Mouse (Mus musculus) forebrain, embryonic 12.5 days (tissue): ENCODE data around the gene Rpa1. TPM values are rescaled to one million over a fixed set of nuclear protein-coding genes. Genes with fewer than 3 reads are reported as not detected.
"Not testable (repeated sequence)": the region's sequence is repeated elsewhere in the genome, so short reads cannot be mapped to it uniquely, and the experiment has no call there.

Source experiments
- ATAC-seq: fragments of 200-750 bp; cut with Nextera tagmentation; 2 replicates; pipeline ENCODE4 v1.8.0; 2017; ENCODE audit warnings: moderate TSS enrichment; ENCODE audit not compliant: low FRiP score
- H3K27ac ChIP-seq: fragments of 300-500 bp; sonication (generic); 2 replicates; pipeline ENCODE4 v1.5.1; 2016; ENCODE audit warnings: mild to moderate bottlenecking
- H3K27me3 ChIP-seq: fragments of 300-500 bp; sonication (generic); 2 replicates; pipeline ENCODE4 v1.6.1; 2016; ENCODE audit warnings: mild to moderate bottlenecking
- H3K36me3 ChIP-seq: fragments of 300-500 bp; sonication (generic); replicated peaks from 2 replicates; pipeline ENCODE4 v1.6.1; 2016; ENCODE audit warnings: mild to moderate bottlenecking
- H3K4me1 ChIP-seq: fragments of 300-500 bp; sonication (generic); 2 replicates; pipeline ENCODE4 v1.6.1; 2016
- H3K4me2 ChIP-seq: fragments of 300-500 bp; sonication (generic); 2 replicates; pipeline ENCODE4 v1.6.1; 2016; ENCODE audit warnings: mild to moderate bottlenecking, moderate library complexity
- H3K4me3 ChIP-seq: fragments of 300-500 bp; sonication (generic); replicated peaks from 2 replicates; pipeline ENCODE4 v1.5.1; 2016; ENCODE audit warnings: mild to moderate bottlenecking
- H3K9ac ChIP-seq: fragments of 300-500 bp; sonication (generic); 2 replicates; pipeline ENCODE4 v1.6.1; 2016; ENCODE audit warnings: mild to moderate bottlenecking
- H3K9me3 ChIP-seq: fragments of 300-500 bp; sonication (generic); 2 replicates; pipeline ENCODE4 v1.6.1; 2016
- WGBS: fragments of 180-500 bp; shearing (Covaris S2); methylation state at CpG from one replicate; pipeline ENCODE4 v1.1.7; 2016; 5-methylcytosine and 5-hydroxymethylcytosine counted together
- polyA plus RNA-seq: library from polyadenylated mRNA; unstranded; fragments of >200 nt; fragmentation: Nextera tagmentation; extraction: Ambion mirVana; gene quantifications from 2 replicates; pipeline ENCODE4 v1.2.1, GENCODE M21; 2016

Gene Rpa1
- polyA plus RNA-seq, 1 experiment from 2014 or later: 140 TPM

- Histone ChIP-seq H3K9ac (no peak overlapping the region), H3K4me3 (no peak overlapping the region), H3K9me3 (no peaks in the 10 kb centered on the region), H3K4me1 (peaks cover 40% of the 10 kb centered on the region), H3K27ac (peak overlapping the region; percentile 4; the same call in 1 of the 2 replicates), H3K4me2 (no peak overlapping the region), H3K27me3 (peaks cover 34% of the 10 kb centered on the region), H3K36me3 (no peaks in the 10 kb centered on the region)
- no peak for ATAC-seq
- WGBS: 79% methylated on average over 7 of the region's 7 CpGs
These were observed 55.8 kb downstream of the Rpa1 start for GRCm38 (mm10) chr11:75292281-75292680.

DNA sequence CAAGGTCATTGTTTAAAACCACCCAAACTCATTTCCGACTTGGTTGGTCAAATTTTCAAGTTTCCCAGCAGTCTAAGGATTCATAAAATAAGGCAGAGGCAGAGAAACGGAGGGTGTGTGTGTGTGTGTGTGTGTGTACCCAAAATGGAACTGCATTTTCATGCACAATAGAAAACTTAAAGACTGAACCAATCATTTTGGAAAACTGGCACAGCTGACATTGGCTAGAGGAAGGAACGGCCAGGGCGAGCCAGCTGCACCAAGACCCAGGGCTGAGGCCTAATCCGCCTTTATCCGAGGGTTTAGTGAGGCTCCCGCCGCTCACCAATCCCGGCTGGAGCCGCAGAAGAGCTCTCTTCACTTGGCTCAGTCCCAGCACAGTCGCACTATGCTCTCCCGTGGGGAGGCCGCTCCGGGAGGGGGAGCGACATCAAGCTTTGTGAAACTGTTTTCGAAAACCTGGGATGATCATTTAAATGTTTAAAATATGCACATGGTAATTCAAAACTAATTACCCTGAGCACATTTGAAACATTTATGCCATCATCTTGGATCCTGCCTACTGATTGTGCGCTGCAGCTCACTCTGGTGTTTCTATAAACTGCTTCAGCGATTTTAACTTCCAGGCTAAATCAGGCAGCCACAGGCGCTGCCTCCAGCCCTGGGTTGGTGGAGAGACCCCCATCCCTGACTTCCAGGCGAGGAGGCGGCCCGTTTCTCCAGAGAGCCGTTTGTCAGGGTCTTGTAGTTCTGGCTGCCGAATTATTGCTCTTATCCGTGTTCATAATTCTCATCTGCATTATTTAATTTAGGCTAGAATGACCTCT is 56.5 kb downstream of the Rpa1 start:
- Histone ChIP-seq H3K27ac (peak overlapping the region; percentile 19; the same call in 1 of the 2 replicates), H3K9me3 (no peaks in the 10 kb centered on the region), H3K4me2 (peak overlapping the region; percentile 16; the same call in 1 of the 2 replicates), H3K4me3 (no peak overlapping the region), H3K36me3 (no peaks in the 10 kb centered on the region), H3K9ac (no peak overlapping the region), H3K4me1 (peaks cover 40% of the 10 kb centered on the region), H3K27me3 (peaks cover 37% of the 10 kb centered on the region)
- peak; percentile 56 for ATAC-seq
- WGBS: 17% methylated on average over 25 of the region's 25 CpGs

DNA sequence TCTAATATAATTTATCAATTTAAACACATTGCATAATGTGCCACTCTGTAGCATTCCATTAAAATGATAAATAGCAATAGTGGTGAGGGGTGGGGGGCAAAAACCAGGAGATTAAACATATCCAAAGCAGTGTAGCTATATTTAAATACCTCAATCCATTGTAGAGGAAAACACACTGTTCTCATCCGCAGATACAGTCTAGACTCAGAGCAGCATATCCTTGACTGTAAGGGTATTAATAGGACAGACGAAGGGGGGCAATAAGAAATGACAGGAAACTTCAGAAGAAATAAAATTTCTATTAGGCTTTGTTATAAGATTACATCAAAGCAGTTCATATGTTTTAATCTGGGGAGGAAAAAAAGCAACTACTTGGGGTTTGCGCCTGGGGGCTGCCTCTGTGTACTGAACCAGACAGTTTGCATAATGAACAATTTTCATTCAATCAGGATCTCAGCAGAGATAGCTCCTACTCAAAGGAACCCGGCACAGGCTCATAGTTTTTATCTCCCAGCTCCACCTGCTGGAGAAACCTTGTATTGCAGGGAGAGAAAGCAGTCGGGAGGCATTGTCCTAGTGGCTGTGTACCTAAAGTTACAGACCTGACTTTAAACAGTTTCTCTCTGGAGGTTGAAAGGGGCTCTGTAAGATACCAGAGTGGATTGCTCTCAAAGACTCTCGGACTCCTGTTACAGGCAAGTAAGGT is 57.4 kb downstream of the Rpa1 start:
- Histone ChIP-seq H3K36me3 (no peaks in the 10 kb centered on the region), H3K9ac (no peak overlapping the region), H3K9me3 (no peaks in the 10 kb centered on the region), H3K4me2 (no peak overlapping the region), H3K27me3 (peaks cover 37% of the 10 kb centered on the region), H3K27ac (peak overlapping the region; percentile 19; the same call in 1 of the 2 replicates), H3K4me3 (no peak overlapping the region), H3K4me1 (peaks cover 40% of the 10 kb centered on the region)
- ATAC-seq: peak; percentile 62
- WGBS: 15% methylated on average over 6 of the region's 6 CpGs

DNA sequence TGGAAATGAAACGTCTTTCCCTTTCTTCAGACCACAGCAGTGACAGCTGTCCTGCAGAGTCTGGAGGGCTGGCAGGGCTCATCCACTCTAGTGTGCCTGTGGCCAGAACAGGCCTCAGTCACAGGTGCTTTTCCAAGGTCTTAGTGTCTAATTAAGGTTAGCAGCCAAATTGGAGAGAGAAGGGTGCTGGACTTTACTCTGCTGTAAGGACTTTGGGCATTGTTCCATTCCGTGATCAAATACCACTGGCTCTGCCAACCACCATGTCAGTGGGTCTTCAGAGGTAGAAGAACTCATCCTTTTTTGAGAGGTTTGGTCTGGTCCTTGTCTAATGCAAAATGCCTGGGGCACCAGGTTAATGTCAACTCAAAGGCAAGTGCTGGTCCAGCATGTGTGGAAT is 59.0 kb downstream of the Rpa1 start:
- no peaks in the 10 kb centered on the region for H3K36me3 ChIP-seq
- ATAC-seq: no peak
- H3K4me3 ChIP-seq: no peak overlapping the region
- peaks cover 41% of the 10 kb centered on the region for H3K27me3 ChIP-seq
- no peak overlapping the region for H3K9ac ChIP-seq
- H3K9me3 ChIP-seq: no peaks in the 10 kb centered on the region
- WGBS: 69% methylated on average over 2 of the region's 2 CpGs
- peaks cover 36% of the 10 kb centered on the region for H3K4me1 ChIP-seq
- no peak overlapping the region for H3K27ac ChIP-seq
- H3K4me2 ChIP-seq: no peak overlapping the region

GRCm38 (mm10) chr11:75288517-75288916 is 59.6 kb downstream of the Rpa1 start:
- peaks cover 41% of the 10 kb centered on the region for H3K27me3 ChIP-seq

DNA sequence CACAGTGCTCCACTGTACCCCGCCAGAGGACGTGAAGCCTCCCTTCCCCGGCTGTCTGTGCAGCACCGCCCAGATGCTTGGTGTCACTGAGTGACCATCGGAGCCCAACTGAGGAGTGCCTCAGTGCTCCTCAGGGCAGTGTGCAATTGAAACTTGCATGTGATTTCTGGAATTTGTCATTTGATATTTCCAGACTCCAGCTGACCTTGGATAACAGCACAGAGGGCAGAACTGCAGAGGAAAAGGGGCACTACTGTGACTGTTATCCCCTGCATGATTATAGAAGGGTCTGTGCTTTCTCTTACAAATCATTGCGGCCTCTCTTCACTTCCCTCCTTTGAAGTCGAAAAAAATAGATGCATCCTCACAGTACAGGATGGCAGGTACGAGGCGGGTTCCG is 60.2 kb downstream of the Rpa1 start:
- Histone ChIP-seq H3K9me3 (no peaks in the 10 kb centered on the region), H3K27me3 (peaks cover 41% of the 10 kb centered on the region), H3K4me1 (peaks cover 24% of the 10 kb centered on the region), H3K4me3 (no peak overlapping the region), H3K9ac (no peak overlapping the region), H3K36me3 (no peaks in the 10 kb centered on the region), H3K4me2 (no peak overlapping the region), H3K27ac (no peak overlapping the region)
- WGBS: 80% methylated on average over 10 of the region's 10 CpGs
- ATAC-seq: no peak

More at GRCm38 (mm10) chr11:75288517-75288916, 59.6 kb downstream of the Rpa1 start:
- H3K36me3 ChIP-seq: no peaks in the 10 kb centered on the region
- no peak overlapping the region for H3K4me3 ChIP-seq
- peaks cover 30% of the 10 kb centered on the region for H3K4me1 ChIP-seq
- H3K9ac ChIP-seq: no peak overlapping the region
- H3K4me2 ChIP-seq: no peak overlapping the region
- no peaks in the 10 kb centered on the region for H3K9me3 ChIP-seq
- no peak overlapping the region for H3K27ac ChIP-seq
- WGBS: 90% methylated on average over 8 of the region's 8 CpGs
- ATAC-seq: no peak

DNA sequence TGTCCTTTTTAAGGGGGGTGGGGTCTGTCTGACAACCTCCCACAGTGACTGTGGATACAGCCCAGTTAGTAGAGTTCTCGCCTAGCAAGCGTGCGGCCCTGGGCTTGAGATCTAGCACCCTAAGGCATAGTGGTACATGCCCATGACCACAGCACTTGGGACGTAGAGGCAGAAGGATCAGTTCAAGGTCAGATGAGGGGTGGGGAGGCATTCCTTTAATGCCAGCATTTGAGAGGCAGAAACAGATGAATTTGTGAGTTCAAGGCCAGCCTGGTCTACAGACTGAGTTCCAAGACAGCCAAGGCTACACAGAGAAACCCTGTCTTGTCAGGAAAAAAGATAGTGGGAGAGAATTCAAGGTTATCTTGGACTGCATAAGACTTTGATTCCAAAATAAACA is 61.3 kb downstream of the Rpa1 start:
- 91% methylated on average over 4 of the region's 4 CpGs for WGBS
- Histone ChIP-seq H3K27ac (no peak overlapping the region), H3K4me2 (no peak overlapping the region), H3K9me3 (no peaks in the 10 kb centered on the region), H3K4me3 (no peak overlapping the region), H3K36me3 (no peaks in the 10 kb centered on the region), H3K9ac (no peak overlapping the region), H3K4me1 (peaks cover 24% of the 10 kb centered on the region), H3K27me3 (peaks cover 42% of the 10 kb centered on the region)
- ATAC-seq: no peak

GRCm38 (mm10) chr11:75285893-75286467 is 62.1 kb downstream of the Rpa1 start:
- Histone ChIP-seq H3K9me3 (no peaks in the 10 kb centered on the region), H3K4me3 (no peak overlapping the region), H3K27me3 (peaks cover 42% of the 10 kb centered on the region), H3K9ac (no peak overlapping the region), H3K36me3 (no peaks in the 10 kb centered on the region), H3K4me1 (peaks cover 24% of the 10 kb centered on the region), H3K4me2 (no peak overlapping the region), H3K27ac (no peak overlapping the region)
- no peak for ATAC-seq
- 56% methylated on average over 4 of the region's 4 CpGs for WGBS

DNA sequence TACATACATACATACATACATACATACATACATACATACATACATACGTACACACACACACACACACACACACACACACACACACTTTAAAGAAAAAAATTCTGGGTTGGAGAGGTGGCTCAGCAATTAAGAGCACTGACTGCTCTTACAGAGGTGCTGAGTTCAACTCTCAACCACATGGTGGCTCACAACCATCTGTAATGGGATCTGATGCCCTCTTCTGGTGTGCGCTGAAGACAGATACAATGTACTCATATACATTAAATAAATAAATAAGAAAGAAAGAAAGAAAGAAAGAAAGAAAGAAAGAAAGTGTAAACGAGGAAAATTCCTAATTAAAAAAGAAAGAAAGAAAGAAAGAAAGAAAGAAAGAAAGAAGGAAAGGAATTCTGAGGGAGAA is 64.3 kb downstream of the Rpa1 start:
- WGBS: 76% methylated on average over 3 of the region's 3 CpGs

DNA sequence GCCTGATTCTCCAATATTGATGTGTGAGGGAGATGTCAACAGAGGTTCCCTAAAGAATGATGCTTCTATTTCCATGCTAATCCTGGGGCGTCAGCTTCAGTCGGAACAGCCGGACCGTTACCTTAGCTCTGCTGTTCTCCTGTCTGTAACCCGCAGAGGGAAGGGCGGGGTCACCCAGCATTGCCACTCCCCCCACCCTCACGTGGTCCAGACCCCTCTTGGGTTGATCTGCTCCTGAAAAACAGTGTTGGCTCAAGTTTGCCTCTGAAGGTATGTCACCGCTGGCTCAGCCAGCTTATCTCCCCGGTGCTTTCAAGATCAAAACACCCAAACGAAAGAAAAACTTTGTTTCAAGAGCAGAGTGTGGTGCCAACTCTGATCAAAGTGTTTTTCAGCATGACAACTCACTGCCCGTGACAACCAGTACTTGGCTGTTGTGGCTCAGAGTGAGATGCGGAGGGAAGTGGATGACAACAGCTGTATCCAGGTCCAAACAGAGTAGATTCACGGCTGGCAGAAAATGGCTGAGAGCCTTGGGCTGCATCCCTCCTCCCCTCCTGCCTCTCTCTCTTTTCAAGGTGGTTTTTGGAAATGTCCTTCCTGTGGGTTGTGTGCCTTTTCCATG is 65.5 kb downstream of the Rpa1 start:
- ATAC-seq: no peak
- Histone ChIP-seq H3K4me3 (no peak overlapping the region), H3K4me1 (peaks cover 49% of the 10 kb centered on the region), H3K4me2 (peak overlapping the region; percentile 37), H3K27ac (no peak overlapping the region), H3K27me3 (peaks cover 50% of the 10 kb centered on the region), H3K9ac (no peak overlapping the region), H3K9me3 (no peaks in the 10 kb centered on the region), H3K36me3 (no peaks in the 10 kb centered on the region)
- 8% methylated on average over 13 of the region's 13 CpGs for WGBS

More for the DNA sequence above, 64.3 kb downstream of the Rpa1 start:
- ATAC-seq, H3K9ac ChIP-seq, H3K4me3 ChIP-seq, H3K9me3 ChIP-seq, H3K36me3 ChIP-seq, H3K27ac ChIP-seq, H3K4me2 ChIP-seq: not testable (repeated sequence)
- H3K4me1 ChIP-seq: peaks cover 41% of the 10 kb centered on the region
- H3K27me3 ChIP-seq: peaks cover 50% of the 10 kb centered on the region

DNA sequence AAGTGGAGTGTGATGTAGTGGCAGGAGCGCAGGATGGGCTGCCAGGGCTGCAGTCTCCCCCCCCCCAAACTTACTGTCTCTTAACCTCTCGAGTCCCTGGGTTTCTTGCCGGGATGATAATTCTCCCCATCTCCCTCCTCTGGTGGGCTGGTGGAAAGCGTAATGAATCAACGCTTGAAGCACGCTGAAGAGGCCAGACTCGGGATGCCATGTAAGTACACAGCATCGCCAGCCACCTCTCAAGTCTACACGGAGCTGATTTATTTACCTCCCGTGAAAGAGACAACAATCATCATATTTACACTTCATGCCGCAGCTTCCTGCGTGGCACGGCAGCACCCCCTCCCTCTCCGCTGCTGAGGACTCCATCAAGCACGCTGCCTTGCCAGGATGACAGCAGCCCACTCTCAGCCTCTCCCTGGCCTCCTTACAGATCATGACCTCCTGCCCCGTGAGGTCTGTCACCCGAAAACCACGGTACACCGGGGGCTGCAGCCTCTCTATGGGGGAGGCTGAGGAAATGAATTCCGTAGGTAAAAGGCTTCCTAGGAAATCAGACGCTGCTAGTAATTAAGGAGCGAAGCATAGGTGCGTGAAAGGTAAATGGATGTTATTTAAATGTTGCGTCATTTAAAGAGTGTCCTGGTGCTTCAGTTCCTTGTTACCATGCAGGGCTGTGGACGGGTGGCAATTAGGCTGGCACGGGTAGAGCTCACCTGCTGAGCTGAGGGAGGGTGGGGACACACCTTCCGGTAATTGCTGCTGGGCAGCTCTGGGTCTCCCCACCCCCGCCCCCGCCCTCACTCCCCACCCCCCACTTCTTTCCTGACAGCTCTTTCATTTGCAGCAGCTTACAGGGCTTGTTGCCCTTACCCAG is 66.5 kb downstream of the Rpa1 start:
- Histone ChIP-seq H3K27ac (no peak overlapping the region), H3K9ac (peak overlapping the region; percentile 4; the same call in 1 of the 2 replicates), H3K4me2 (peak overlapping the region; percentile 37), H3K4me3 (peak overlapping the region; percentile 18), H3K9me3 (no peaks in the 10 kb centered on the region), H3K36me3 (no peaks in the 10 kb centered on the region), H3K4me1 (peaks cover 49% of the 10 kb centered on the region), H3K27me3 (peaks cover 47% of the 10 kb centered on the region)
- WGBS: 5% methylated on average over 29 of the region's 29 CpGs
- 0 out of 2 replicates have a peak, but pooled peaks have one; percentile 36 for ATAC-seq
